Mouse (Mus musculus) liver, embryonic 13.5 days (tissue): ENCODE results near the gene D7Ertd443e. TPM values are rescaled to one million over a fixed set of nuclear protein-coding genes. Genes with fewer than 3 reads are reported as not detected.

ENCODE experiments used
- ATAC-seq: fragments of 200-750 bp; cut with Nextera tagmentation; 2 replicates; pipeline ENCODE4 v1.8.0; 2017; ENCODE audit warnings: low read depth, mild to moderate bottlenecking, moderate number of reproducible peaks, moderate library complexity
- DNase-seq: peaks from one replicate; pipeline ENCODE4 v3.0.0; 2022
- H3K27ac ChIP-seq: fragments of 300-500 bp; sonication (generic); 2 replicates; pipeline ENCODE4 v1.5.1; 2015; ENCODE audit warnings: moderate library complexity, mild to moderate bottlenecking, inconsistent platforms
- H3K27me3 ChIP-seq: fragments of 300-500 bp; sonication (generic); 2 replicates; pipeline ENCODE4 v1.6.1; 2015; ENCODE audit warnings: mild to moderate bottlenecking, inconsistent platforms
- H3K36me3 ChIP-seq: fragments of 300-500 bp; sonication (generic); 2 replicates; pipeline ENCODE4 v1.6.1; 2015; ENCODE audit warnings: mild to moderate bottlenecking, inconsistent platforms
- H3K4me1 ChIP-seq: fragments of 300-500 bp; sonication (generic); replicated peaks from 2 replicates; pipeline ENCODE4 v1.6.1; 2015; ENCODE audit warnings: inconsistent platforms
- H3K4me2 ChIP-seq: fragments of 300-500 bp; sonication (generic); 2 replicates; pipeline ENCODE4 v1.6.1; 2015; ENCODE audit warnings: inconsistent platforms, mild to moderate bottlenecking, moderate library complexity
- H3K4me3 ChIP-seq: fragments of 300-500 bp; sonication (generic); replicated peaks from 2 replicates; pipeline ENCODE4 v1.5.1; 2015; ENCODE audit warnings: mild to moderate bottlenecking, inconsistent platforms
- H3K9ac ChIP-seq: fragments of 300-500 bp; sonication (generic); 2 replicates; pipeline ENCODE4 v1.6.1; 2015; ENCODE audit warnings: mild to moderate bottlenecking, inconsistent platforms
- H3K9me3 ChIP-seq: fragments of 300-500 bp; sonication (generic); replicated peaks from 2 replicates; pipeline ENCODE4 v1.6.1; 2016; ENCODE audit warnings: inconsistent platforms
- WGBS: fragments of 180-500 bp; shearing (Covaris S2); methylation state at CpG from one replicate; pipeline ENCODE4 v1.1.7; 2015; ENCODE audit not compliant: insufficient replicate concordance; 5-methylcytosine and 5-hydroxymethylcytosine counted together
- polyA plus RNA-seq: library from polyadenylated mRNA; unstranded; fragments of >200 nt; fragmentation: Nextera tagmentation; extraction: Ambion mirVana; gene quantifications from 2 replicates; pipeline ENCODE4 v1.2.1, GENCODE M21; 2015

The D7Ertd443e gene
- polyA plus RNA-seq, 1 experiment from 2014 or later = not detected

GRCm38 (mm10) chr7:134240579-134240978, 144.9 kb downstream of the D7Ertd443e start:
- Histone ChIP-seq H3K27me3 (no peaks in the 10 kb centered on the region), H3K27ac (no peak overlapping the region), H3K4me1 (no peaks in the 10 kb centered on the region), H3K4me3 (no peak overlapping the region), H3K4me2 (no peak overlapping the region), H3K9ac (no peak overlapping the region), H3K36me3 (no peaks in the 10 kb centered on the region), H3K9me3 (no peaks in the 10 kb centered on the region)
- ATAC-seq (no peak), DNase-seq (no peak)
- 64% methylated on average over 1 of the region's 1 CpGs for WGBS

DNA sequence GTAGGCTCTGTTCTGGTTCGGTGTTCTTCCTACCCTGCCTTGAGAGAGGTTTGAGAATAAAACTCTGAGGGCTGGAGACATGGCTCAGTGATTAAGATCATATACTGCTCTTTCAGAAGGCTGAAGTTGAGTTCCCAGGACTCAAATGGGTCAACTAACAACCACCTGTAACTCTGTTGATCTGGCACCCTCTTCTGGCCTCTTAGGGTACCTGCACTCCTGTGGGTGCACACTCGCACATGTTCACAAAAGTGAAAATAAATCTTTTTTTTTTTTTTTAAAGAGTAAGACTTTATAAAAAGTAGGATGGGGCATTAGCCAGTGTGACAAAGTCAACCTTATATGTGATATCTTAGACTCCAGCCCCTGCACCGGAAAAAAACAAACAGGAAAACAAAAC, 146.6 kb downstream of the D7Ertd443e start:
- H3K36me3 ChIP-seq = no peaks in the 10 kb centered on the region
- no peaks in the 10 kb centered on the region for H3K27me3 ChIP-seq
- no peaks in the 10 kb centered on the region for H3K9me3 ChIP-seq
- H3K4me2 ChIP-seq = no peak overlapping the region
- DNase-seq (no peak), ATAC-seq (no peak)
- no peak overlapping the region for H3K4me3 ChIP-seq
- H3K4me1 ChIP-seq = no peaks in the 10 kb centered on the region
- H3K27ac ChIP-seq = no peak overlapping the region
- 80% methylated on average over 3 of the region's 3 CpGs for WGBS
- H3K9ac ChIP-seq = no peak overlapping the region

DNA sequence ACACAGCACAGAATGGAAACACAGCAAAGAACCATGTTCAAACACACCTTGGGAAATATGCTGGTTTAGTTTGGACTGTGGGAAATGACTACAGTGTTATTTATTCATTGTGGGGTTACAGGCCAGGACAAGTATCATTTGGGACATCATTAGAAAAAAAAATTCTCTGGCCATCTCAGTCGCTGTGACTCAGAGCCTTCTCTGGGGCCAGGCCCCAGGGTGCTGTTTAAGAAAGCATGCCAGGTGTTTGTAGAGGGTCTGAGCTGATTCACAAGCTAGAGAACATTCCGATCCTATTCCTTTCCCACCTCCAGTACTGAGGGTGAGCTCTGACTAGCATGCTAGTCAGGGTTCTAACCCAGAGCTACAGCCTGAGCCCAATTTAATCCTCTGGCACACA, 148.1 kb downstream of the D7Ertd443e start:
- no peak for DNase-seq
- no peak overlapping the region for H3K4me2 ChIP-seq
- no peak overlapping the region for H3K9ac ChIP-seq
- no peak for ATAC-seq
- H3K27ac ChIP-seq = no peak overlapping the region
- WGBS = 78% methylated on average over 2 of the region's 2 CpGs
- H3K4me1 ChIP-seq = no peaks in the 10 kb centered on the region
- no peaks in the 10 kb centered on the region for H3K9me3 ChIP-seq
- no peak overlapping the region for H3K4me3 ChIP-seq
- no peaks in the 10 kb centered on the region for H3K27me3 ChIP-seq
- H3K36me3 ChIP-seq = no peaks in the 10 kb centered on the region

DNA sequence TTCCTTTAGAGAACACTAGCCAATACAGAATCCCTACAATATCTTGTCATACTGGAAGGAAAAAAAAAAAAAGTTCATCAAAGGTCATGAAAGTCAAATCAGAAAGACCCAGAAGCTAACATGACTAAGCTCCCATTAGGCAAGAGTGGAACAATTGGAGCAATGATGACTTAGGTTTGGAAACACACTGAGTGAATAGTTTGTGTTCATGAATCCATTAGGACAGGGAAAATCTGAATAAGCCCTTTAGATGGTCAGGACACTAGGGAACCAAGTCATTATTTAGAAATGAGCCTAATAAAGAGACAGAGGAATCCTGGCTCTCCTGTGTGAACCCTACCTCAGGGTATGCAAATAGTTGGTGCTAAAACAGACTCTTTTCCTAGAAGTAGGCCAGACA, 148.7 kb downstream of the D7Ertd443e start:
- ATAC-seq = no peak
- no peak for DNase-seq
- Histone ChIP-seq H3K4me3 (no peak overlapping the region), H3K27me3 (no peaks in the 10 kb centered on the region), H3K9me3 (no peaks in the 10 kb centered on the region), H3K4me2 (no peak overlapping the region), H3K36me3 (no peaks in the 10 kb centered on the region), H3K27ac (no peak overlapping the region), H3K4me1 (no peaks in the 10 kb centered on the region), H3K9ac (no peak overlapping the region)

DNA sequence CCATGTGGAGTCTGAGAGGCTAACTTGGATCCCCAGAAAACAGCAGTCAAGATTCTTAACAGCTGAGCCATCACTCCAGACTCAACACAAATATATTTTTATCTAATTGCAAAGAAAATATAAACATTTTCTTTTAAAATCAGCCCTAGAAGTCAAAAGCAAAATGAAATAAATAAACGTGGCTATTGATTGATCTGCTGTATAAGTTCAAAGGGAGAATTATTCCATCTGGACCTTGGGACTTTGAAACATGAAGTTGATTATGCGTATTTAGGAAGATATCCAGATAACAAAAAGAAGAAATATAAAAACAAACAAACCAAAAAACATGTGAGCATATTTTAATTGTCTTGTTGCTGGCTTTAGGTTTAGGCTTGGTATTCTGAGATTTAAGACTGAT, 149.9 kb downstream of the D7Ertd443e start:
- H3K27ac ChIP-seq = no peak overlapping the region
- DNase-seq (no peak), ATAC-seq (no peak)
- no peaks in the 10 kb centered on the region for H3K27me3 ChIP-seq
- H3K9ac ChIP-seq = no peak overlapping the region
- no peak overlapping the region for H3K4me2 ChIP-seq
- H3K4me1 ChIP-seq = no peaks in the 10 kb centered on the region
- WGBS = 54% methylated on average over 2 of the region's 2 CpGs
- no peaks in the 10 kb centered on the region for H3K36me3 ChIP-seq
- no peaks in the 10 kb centered on the region for H3K9me3 ChIP-seq
- H3K4me3 ChIP-seq = no peak overlapping the region

DNA sequence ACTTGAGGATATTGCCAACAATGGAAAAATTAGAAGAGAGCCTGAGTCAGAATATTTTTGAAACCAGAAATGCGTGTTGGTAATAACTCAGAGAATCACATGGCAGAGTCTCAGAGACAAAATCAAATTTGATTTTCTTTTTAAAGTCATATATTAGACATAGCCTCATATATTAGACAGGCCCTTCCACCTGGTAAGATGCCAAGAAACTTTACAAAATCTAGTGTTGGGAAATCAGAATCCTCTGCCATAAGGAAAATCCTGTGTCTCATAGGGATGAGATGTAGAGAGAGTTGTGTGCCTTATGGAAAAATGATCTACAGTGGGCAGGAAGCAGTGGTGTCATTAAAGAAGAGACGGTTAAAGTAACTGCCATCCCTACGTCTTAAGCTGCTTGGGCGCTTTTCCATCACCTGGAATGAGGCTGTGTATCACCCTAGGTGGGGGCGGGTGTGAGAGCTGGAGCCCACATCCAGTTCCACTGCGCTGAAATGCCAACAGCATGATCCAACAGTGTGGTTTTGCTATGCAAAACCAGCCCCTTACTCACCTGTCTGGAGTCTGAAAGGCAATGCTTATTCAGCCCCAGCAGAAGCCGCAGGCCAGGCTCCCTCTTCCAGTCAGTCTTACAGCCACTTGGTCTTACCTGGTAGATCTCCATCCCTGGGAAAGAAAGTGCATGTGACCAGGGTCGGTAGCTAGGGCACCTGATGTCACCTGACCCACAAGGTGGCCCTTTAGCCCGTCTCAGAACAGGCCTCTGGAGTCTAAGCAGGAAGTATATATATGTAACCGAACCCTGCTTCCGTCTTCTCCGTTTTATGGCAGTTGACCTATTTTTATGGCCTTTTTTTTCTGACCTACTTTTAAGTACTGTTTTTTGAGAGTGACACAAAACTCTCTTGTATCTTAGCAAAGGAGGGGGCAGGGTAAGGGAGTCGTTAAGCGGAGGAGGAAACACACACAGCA, 153.8 kb downstream of the D7Ertd443e start, which contains the start of gene Adam12:
Adam12 (minus strand) TSS at position 769 of the 969 bp plus-strand sequence.
- H3K4me2 ChIP-seq = no peak within 1 kb of the TSS
- no peaks in the 10 kb centered on the region for H3K9me3 ChIP-seq
- DNase-seq = no peak
- no peak within 1 kb of the TSS for H3K27ac ChIP-seq
- no peak within 1 kb of the TSS for H3K9ac ChIP-seq
- H3K27me3 ChIP-seq = peaks cover under 1% of the 10 kb centered on the region; the same call in 1 of the 2 replicates
- no peaks in the 10 kb centered on the region for H3K4me1 ChIP-seq
- no peak within 1 kb of the TSS for H3K4me3 ChIP-seq
- no peak for ATAC-seq
- WGBS = 63% methylated on average over 14 of the region's 14 CpGs
- no peaks in the 10 kb centered on the region for H3K36me3 ChIP-seq

- ATAC-seq (no peak), DNase-seq (no peak)
- Histone ChIP-seq H3K9ac (no peak overlapping the region), H3K36me3 (no peaks in the 10 kb centered on the region), H3K4me2 (no peak overlapping the region), H3K4me1 (no peaks in the 10 kb centered on the region), H3K27ac (no peak overlapping the region; the same call in 1 of the 2 replicates), H3K4me3 (no peak overlapping the region), H3K9me3 (no peaks in the 10 kb centered on the region), H3K27me3 (peaks cover 10% of the 10 kb centered on the region)
- WGBS = 47% methylated on average over 3 of the region's 3 CpGs
Measured at GRCm38 (mm10) chr7:134230708-134231107, 154.8 kb downstream of the D7Ertd443e start.

GRCm38 (mm10) chr7:134229899-134230298, 155.6 kb downstream of the D7Ertd443e start:
- no peak for ATAC-seq
- Histone ChIP-seq H3K4me3 (no peak overlapping the region), H3K9ac (no peak overlapping the region), H3K36me3 (no peaks in the 10 kb centered on the region), H3K4me1 (no peaks in the 10 kb centered on the region), H3K4me2 (no peak overlapping the region), H3K27me3 (peaks cover 18% of the 10 kb centered on the region), H3K9me3 (no peaks in the 10 kb centered on the region), H3K27ac (no peak overlapping the region)
- WGBS = 30% methylated on average over 2 of the region's 2 CpGs
- DNase-seq = no peak

DNA sequence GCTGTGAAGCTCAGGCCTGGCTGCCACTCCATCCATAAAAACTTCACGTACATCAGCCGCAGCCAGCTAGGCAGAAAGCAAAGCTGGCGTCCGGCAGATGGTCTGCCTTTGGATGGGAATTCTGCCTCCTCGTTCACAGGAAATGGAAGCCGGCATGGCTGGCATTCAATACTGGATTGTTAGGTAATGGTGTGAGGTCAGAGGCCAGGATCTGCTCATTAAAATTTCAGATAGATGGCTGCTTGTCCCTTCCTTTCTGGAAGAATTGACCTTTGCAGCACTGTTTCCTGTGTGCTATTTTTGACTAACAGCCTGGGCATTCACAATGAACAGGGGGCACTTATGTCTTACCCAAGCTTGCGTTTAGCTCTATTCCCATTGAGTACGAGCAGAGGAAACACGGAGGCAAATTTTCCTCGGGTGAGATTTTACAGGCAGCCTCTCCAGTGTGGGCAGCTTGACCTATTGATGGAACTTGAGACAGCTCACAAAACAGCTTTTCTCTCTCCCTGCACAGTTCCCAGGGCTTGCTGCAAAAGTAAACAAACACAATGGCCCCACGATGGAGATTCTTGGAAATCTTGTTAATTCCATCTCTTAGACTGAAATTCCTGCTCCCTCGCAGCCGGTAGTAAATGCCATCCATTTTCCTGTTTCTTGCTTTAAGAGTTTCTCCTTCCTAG, 157.5 kb downstream of the D7Ertd443e start:
- DNase-seq (no peak), ATAC-seq (no peak)
- 33% methylated on average over 13 of the region's 13 CpGs for WGBS
- no peak overlapping the region for H3K4me3 ChIP-seq
- no peak overlapping the region for H3K9ac ChIP-seq
- no peak overlapping the region for H3K27ac ChIP-seq
- H3K4me1 ChIP-seq = no peaks in the 10 kb centered on the region
- peaks cover 29% of the 10 kb centered on the region for H3K27me3 ChIP-seq
- H3K4me2 ChIP-seq = no peak overlapping the region
- no peaks in the 10 kb centered on the region for H3K36me3 ChIP-seq
- H3K9me3 ChIP-seq = no peaks in the 10 kb centered on the region

DNA sequence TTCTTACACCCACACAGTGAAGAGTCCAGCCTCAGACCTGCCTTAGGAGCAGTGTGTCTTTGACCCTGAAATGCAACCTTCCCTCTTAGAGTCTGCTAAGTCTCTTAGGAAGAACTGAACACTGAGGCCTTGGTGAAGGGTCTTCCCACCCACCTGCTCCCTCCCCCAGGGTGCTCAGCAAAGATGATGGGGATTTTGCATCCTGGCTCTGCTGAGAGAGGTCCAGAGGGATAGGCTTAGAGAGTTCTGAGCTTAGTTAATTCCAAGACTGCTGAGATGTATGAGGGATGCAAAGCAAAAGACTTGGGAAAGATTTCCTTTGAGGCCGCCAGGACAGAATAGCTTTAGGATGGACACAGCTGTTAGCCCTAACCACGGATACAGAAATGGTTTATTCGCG, 158.4 kb downstream of the D7Ertd443e start:
- Histone ChIP-seq H3K9me3 (no peaks in the 10 kb centered on the region), H3K27me3 (peaks cover 29% of the 10 kb centered on the region), H3K36me3 (no peaks in the 10 kb centered on the region), H3K9ac (no peak overlapping the region), H3K4me3 (no peak overlapping the region), H3K4me2 (no peak overlapping the region), H3K4me1 (no peaks in the 10 kb centered on the region), H3K27ac (no peak overlapping the region)
- no peak for DNase-seq
- 70% methylated on average over 4 of the region's 4 CpGs for WGBS
- ATAC-seq = no peak

GRCm38 (mm10) chr7:134226231-134226630, 159.2 kb downstream of the D7Ertd443e start:
- no peaks in the 10 kb centered on the region for H3K9me3 ChIP-seq
- no peak overlapping the region for H3K4me2 ChIP-seq
- H3K4me3 ChIP-seq = no peak overlapping the region
- DNase-seq (no peak), ATAC-seq (no peak)
- H3K4me1 ChIP-seq = no peaks in the 10 kb centered on the region
- H3K36me3 ChIP-seq = no peaks in the 10 kb centered on the region
- H3K27ac ChIP-seq = no peak overlapping the region
- H3K27me3 ChIP-seq = peaks cover 29% of the 10 kb centered on the region
- no peak overlapping the region for H3K9ac ChIP-seq
- 51% methylated on average over 3 of the region's 3 CpGs for WGBS
